Mouse (Mus musculus) gastrocnemius, postnatal 14 days (tissue): ENCODE measurements at regions not wholly inside any gene's neighbourhood (a gene's known extent, or its start where the extent isn't known, plus 50 kb on each side); places are given as distances from the start of the nearest gene placed in this dataset.

Source experiments
- DNase-seq: peaks from one replicate; pipeline ENCODE4 v3.0.0; 2021; ENCODE audit warnings: mixed read lengths
- intact Hi-C: fragments of 180-260 bp; cut with DNase I; formaldehyde crosslinking; loops from one replicate; pipeline ENCODE4 v1.15.1; 2025; ENCODE audit warnings: low total_unique reads

GRCm38 (mm10) chr17:82731561-82731960, 483.5 kb upstream of the Pkdcc start:
- intact Hi-C loops = no loop called here
- DNase-seq = no peak

- no peak for DNase-seq
- intact Hi-C loops = no loop called here
Observed at GRCm38 (mm10) chr17:82742445-82742844, 472.6 kb upstream of the Pkdcc start.

- intact Hi-C loops = no loop called here
- no peak for DNase-seq
Observed at GRCm38 (mm10) chr17:82757400-82757799, 457.7 kb upstream of the Pkdcc start.

- intact Hi-C loops = no loop called here
- DNase-seq = no peak
Observed at GRCm38 (mm10) chr17:82779096-82779495, 436.0 kb upstream of the Pkdcc start.

- intact Hi-C loops = no loop called here
- DNase-seq = no peak
Observed at GRCm38 (mm10) chr17:82822129-82822528, 393.0 kb upstream of the Pkdcc start.

DNA sequence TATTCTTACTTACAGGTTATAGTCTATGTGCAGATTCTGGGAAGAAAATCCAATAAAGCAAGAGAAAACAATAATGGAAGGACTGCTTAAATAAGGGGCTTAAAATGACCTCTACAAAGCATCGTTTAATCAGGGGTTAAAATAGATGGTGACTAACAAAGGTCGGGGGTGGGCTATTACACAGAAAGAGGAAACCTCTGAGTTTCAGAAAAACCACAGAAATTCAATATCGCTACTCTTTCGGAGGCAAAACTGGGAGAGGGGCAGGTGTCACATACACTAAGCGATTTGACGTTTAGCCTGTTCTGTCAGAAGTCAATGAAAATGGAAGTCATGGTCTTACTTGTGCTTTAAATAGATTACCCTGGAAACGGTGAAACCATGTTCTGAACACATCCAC, 391.0 kb upstream of the Pkdcc start:
- DNase-seq = no peak
- intact Hi-C loops = no loop called here

- no peak for DNase-seq
- intact Hi-C loops = no loop called here
Observed at GRCm38 (mm10) chr17:82824619-82825018, 390.5 kb upstream of the Pkdcc start.

DNA sequence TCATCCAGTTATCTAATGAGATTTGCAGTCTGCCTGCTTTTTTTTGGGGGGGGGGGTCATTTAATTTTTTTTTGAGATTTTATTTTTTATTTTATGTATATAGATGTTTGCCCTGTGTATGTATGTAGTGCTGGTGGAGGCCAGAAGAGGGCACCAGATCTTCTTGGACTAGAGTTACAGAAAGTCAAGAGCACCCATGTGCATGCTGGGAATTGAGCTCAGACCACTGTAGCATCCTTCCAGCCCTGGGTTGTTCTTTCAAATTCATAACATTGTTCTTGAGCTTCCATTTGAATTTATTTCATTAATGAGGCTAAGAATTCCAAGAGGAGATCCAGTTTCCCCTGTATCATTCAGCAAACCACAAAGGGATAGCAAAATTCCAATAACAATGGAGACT, 387.9 kb upstream of the Pkdcc start:
- intact Hi-C loops = no loop called here
- DNase-seq = no peak

GRCm38 (mm10) chr17:82827841-82828240, 387.3 kb upstream of the Pkdcc start:
- intact Hi-C loops = no loop called here
- DNase-seq = no peak

DNA sequence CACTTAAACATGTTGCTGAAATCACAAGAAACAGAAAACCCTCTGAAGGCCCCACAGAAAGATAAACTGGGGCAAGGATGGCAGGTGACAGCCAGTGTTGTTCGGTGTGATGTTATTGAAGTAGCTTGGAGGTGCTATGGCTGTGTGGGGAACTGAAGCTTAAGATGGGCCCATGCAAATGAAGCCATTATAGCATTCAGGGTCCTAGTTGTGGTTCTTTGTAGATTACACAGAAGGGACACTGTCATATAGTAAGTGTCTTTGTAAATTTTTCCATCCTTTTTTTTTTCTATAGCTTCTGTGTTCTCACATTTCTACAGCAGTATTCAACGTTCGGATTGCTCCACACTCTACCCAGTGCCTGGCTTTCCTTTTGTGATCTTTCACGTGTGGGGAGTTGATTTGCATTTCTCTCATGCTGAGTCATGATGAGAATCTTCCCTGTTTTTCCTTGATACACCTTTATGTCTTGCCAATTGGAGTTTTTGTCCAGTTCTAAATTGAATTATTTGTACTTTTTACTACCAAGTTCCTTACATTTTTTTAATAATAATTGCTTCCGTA, 386.6 kb upstream of the Pkdcc start:
- intact Hi-C loops = no loop called here
- no peak for DNase-seq

DNA sequence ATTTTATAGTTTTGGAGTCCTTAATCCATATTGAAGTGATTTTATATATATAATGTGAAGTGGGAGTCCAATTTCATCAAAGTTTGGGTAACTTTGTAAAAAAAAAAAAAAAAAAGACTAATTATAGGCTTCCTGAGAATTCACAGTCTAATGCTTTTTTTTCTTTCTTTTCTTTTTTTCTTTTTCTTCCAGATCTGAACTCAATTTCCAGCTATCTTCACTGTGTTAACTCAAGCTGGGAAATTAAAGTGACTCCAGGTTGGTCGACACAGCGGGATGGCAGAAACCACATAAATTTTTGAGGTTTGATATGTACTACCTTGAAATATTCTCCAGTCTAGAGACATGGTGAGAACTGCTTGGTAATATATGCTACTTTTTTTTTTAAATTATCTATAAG, 385.7 kb upstream of the Pkdcc start:
- intact Hi-C loops = no loop called here
- DNase-seq = no peak

DNA sequence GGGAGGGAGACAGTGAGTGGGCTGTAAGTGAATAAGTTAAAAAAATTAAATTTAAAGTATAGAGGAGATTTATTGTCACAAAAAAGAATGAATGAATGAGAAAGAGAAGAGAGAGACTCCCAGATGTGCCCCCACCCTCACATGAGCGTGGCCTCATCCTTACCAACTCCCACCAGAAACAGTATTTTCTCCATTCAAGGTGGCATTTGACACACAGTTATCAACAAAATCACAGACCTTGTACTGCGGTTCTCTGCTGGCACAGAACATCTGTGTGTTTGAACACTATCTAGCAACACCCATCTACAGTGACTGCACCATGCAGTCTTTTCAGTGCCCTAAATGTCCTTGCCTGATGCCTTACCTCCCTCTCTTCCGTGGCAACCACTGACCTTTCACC, 380.9 kb upstream of the Pkdcc start:
- intact Hi-C loops = no loop called here
- no peak for DNase-seq

- intact Hi-C loops = no loop called here
- no peak for DNase-seq
Observed at GRCm38 (mm10) chr17:82836115-82836514, 379.0 kb upstream of the Pkdcc start.

- intact Hi-C loops = no loop called here
- DNase-seq = no peak
Observed at GRCm38 (mm10) chr17:82846776-82847494, 368.2 kb upstream of the Pkdcc start.

GRCm38 (mm10) chr17:82857199-82858147, 357.6 kb upstream of the Pkdcc start:
- peak; percentile 64 for DNase-seq
- intact Hi-C loops = no loop called here

DNA sequence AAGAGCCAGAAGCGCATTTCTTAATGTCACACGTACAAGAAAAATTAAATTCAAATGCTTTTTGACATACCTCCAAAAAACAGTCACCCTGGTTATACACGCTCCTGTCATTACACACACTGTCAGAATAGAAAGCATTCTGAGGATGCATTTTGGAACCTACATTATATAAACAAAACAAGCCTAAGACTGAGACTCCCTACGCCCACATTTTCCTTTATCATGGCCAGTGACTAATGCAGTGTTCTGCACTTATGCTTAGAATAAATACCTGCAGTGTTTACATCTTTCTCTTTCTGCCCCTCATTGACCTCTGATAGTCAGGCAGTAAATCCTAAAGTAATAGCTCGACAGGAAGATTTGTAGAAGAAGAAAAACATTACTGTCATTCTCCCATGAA, 354.7 kb upstream of the Pkdcc start:
- DNase-seq = no peak
- intact Hi-C loops = no loop called here

- intact Hi-C loops = no loop called here
- DNase-seq = no peak
Observed at GRCm38 (mm10) chr17:82860966-82861365, 354.1 kb upstream of the Pkdcc start.

GRCm38 (mm10) chr17:82877131-82877530, 338.0 kb upstream of the Pkdcc start:
- DNase-seq = no peak
- intact Hi-C loops = no loop called here

- DNase-seq = no peak
- intact Hi-C loops = no loop called here
Observed at GRCm38 (mm10) chr17:82900602-82901001, 314.5 kb upstream of the Pkdcc start.

GRCm38 (mm10) chr17:82901098-82901891, 313.8 kb upstream of the Pkdcc start:
- intact Hi-C loops = no loop called here
- DNase-seq = no peak
